Mouse (Mus musculus) thymus, adult 2 months (tissue): ENCODE results near the gene Lyst. TPM values are rescaled to one million over a fixed set of nuclear protein-coding genes. Genes with fewer than 3 reads are reported as not detected.
"Not testable (repeated sequence)": the region's sequence is repeated elsewhere in the genome, so short reads cannot be mapped to it uniquely, and the experiment has no call there.

Experiments used
- DNase-seq: peaks from one replicate; pipeline ENCODE4 v3.0.0; 2021
- H3K27ac ChIP-seq: fragments of 200-500 bp; 2 replicates; pipeline ENCODE4 v1.5.1; 2012; ENCODE audit warnings: low read length, control low read depth; ENCODE audit not compliant: control insufficient read depth, insufficient read depth
- H3K27me3 ChIP-seq: fragments of 200-500 bp; 2 replicates; pipeline ENCODE4 v1.6.1; 2012; ENCODE audit warnings: mild to moderate bottlenecking, low read length, moderate library complexity, mixed read lengths; ENCODE audit not compliant: control insufficient read depth, insufficient read depth
- H3K36me3 ChIP-seq: fragments of 200-500 bp; 2 replicates; pipeline ENCODE4 v1.6.1; 2012; ENCODE audit warnings: mild to moderate bottlenecking, low read length, moderate library complexity; ENCODE audit not compliant: control insufficient read depth, insufficient read depth
- H3K4me1 ChIP-seq: fragments of 200-500 bp; replicated peaks from 2 replicates; pipeline ENCODE4 v1.6.1; 2012; ENCODE audit warnings: low read length; ENCODE audit not compliant: control insufficient read depth, insufficient read depth
- H3K4me3 ChIP-seq: fragments of 200-500 bp; 2 replicates; pipeline ENCODE4 v1.5.1; 2012; ENCODE audit warnings: mild to moderate bottlenecking, low read length, control low read depth, moderate library complexity; ENCODE audit not compliant: control insufficient read depth, insufficient read depth
- CTCF ChIP-seq: fragments of 200-500 bp; IDR thresholded peaks from 2 replicates; pipeline ENCODE4 v1.5.1; 2012; ENCODE audit warnings: mild to moderate bottlenecking, control low read depth, low read length, moderate library complexity, borderline replicate concordance; ENCODE audit not compliant: control insufficient read depth, poor library complexity, insufficient read depth; ENCODE audit errors: extremely low read depth
- POLR2A ChIP-seq: fragments of 200-500 bp; IDR thresholded peaks from 2 replicates; pipeline ENCODE4 v1.6.1; 2012; ENCODE audit warnings: mild to moderate bottlenecking, low read length, control low read depth, moderate library complexity; ENCODE audit not compliant: control insufficient read depth, poor library complexity, insufficient read depth; ENCODE audit errors: extremely low read depth
- WGBS: fragments of 180-500 bp; shearing (Covaris S2); methylation state at CpG from one replicate; pipeline ENCODE4 v1.1.7; 2018; 5-methylcytosine and 5-hydroxymethylcytosine counted together
- polyA plus RNA-seq: library from polyadenylated mRNA; depleted of rRNA; stranded (reverse); fragments of >200 nt; gene quantifications from 2 replicates; pipeline ENCODE4 v1.2.3, GENCODE M21; 2012

The Lyst gene
- polyA plus RNA-seq, 1 experiment: 31.1 TPM

DNA sequence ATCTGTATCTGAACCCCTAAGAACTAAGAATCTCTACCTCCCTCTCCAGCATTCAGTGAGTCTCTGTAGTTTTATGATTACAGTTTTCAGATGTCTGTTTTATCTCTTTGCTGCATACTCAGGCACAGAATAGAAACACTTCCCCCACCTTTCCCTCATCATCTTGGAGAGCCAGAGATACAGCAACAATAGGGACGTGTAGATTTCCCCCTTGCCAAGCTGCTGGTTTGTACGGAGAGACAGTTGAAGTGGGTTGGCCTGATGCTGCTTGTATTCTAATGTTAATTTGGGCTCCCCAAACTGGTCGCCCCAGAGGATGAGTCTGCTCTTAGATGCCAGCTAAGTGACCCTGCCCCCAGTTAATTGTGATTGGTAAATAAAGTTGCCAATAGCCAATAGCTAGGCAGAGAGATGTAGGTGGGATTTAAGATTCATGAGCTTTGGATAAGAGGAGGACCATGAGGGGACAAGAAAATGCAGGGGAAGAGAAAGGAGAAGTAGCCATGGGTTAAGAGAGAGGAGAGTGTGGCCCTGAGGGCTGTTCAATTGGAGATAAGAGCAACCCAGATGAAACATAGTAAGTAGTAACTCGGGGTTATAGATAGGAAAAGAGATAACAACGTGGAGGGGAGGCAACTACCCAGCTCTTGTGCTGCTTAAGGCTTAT lies 205.1 kb downstream of the Lyst start:
- no peaks in the 10 kb centered on the region for H3K36me3 ChIP-seq
- no peaks in the 10 kb centered on the region for H3K27me3 ChIP-seq
- TF ChIP-seq CTCF (no peak), POLR2A (no peak)
- no peaks in the 10 kb centered on the region for H3K4me1 ChIP-seq
- 41% methylated on average over 5 of the region's 5 CpGs for WGBS
- DNase-seq: no peak
- H3K4me3 ChIP-seq: no peak overlapping the region
- H3K27ac ChIP-seq: no peak overlapping the region

DNA sequence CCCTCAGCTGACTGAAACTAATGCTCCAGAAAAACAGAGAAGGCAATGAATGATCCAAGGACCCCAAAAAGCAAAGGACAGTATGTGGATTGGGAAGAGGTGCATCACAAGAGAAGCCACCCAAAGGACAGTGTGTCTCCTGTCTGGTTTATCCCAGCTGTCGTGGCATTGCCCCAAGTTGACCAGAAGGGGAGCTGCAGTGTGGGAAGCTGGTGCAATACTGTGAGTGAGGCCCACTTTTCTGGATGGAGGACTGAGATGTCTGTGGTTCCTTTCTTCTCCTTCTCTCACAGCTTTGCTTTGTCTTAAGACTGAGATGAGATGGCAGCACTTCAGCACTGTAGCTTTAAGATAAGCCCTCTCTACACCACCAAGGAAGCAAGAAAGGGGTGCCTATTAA lies 205.9 kb downstream of the Lyst start:
- H3K4me3 ChIP-seq: no peak overlapping the region
- no peaks in the 10 kb centered on the region for H3K27me3 ChIP-seq
- H3K36me3 ChIP-seq: no peaks in the 10 kb centered on the region
- DNase-seq: no peak
- TF ChIP-seq CTCF (no peak), POLR2A (no peak)
- no peaks in the 10 kb centered on the region for H3K4me1 ChIP-seq
- 94% methylated on average over 1 of the region's 1 CpGs for WGBS
- H3K27ac ChIP-seq: no peak overlapping the region

DNA sequence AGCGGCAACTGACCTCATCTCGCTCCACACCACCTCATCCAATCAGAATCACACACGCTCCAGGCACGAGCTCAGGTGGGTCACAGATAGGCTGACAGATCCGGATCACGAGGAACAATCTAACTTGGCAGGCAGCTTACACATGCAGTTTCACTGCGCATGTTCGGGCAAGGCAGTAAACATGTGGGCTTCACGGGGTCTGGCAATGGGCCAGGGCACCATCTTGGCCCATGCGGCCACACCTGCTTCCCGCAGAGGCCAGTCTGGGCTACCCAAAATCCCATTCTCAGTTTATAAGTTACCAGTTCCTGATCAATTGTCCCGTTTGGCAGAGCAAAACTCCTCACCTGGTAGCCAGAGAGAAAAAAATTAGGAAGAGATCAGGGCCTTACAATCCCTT lies 207.6 kb downstream of the Lyst start:
- H3K4me3 ChIP-seq, H3K36me3 ChIP-seq, H3K27me3 ChIP-seq, DNase-seq, H3K4me1 ChIP-seq, H3K27ac ChIP-seq: not testable (repeated sequence)
- 92% methylated on average over 12 of the region's 12 CpGs for WGBS

DNA sequence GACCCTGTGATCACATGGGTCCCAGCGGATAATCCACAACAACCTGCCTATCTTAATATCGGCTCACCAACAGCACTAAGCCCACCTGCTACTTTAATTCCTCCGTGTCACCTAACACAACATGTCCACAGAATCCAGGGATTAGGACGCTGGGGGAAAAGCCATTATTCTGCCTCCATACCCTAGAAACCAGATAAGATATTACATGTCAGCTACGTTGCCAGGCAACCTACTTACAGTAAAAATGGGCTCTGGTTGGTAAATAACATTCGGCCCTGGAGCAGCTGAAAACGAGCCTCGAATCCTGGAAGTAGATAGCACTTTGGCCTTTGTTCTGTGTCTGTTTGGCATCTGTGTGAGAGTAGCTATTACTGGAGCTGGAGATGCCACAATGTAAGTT lies 208.6 kb downstream of the Lyst start:
- WGBS: 95% methylated on average over 8 of the region's 8 CpGs
- H3K27me3 ChIP-seq: no peaks in the 10 kb centered on the region
- no peak overlapping the region for H3K27ac ChIP-seq
- no peaks in the 10 kb centered on the region for H3K36me3 ChIP-seq
- H3K4me3 ChIP-seq: no peak overlapping the region
- no peak for DNase-seq
- no peak for TF ChIP-seq POLR2A
- TF ChIP-seq CTCF: no peak
- H3K4me1 ChIP-seq: no peaks in the 10 kb centered on the region

DNA sequence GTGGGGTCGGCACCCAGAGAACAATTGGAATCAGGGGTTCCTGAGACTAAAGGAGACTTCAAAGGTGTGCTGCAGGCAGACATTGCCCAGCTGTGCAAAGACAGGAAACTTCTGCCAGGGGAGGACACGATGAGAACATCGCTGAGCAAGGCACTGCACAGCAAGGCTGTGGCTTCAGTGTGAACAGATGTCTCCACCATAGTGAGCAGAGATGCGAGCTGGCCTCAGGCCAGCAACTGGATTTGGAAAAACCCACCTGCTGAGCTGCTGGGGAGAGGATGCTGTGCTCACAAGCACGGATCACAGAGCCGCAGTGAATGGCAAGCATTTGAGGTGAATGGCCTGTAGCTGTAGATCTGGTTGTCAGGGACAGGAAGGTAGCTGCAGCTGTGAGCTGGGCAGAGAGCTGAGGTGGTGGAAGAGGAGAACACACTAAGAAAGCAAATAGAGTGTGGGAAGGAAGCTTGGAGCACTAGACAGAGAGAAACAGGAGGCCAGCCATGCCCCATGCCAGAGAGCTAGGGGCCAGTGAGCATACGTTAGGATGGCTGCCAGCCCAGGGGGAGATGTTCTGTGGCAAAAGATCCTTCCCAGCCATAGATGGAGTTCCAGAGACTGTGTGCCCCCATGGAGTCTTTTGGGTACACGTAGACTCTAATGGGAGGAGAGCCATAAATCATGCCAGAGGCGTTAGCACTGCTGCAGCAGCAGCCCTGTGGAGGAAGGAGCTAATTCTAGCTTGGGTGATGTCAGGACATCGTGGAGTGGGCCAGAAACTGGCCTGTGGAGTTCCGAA lies 218.3 kb downstream of the Lyst start:
- H3K27me3 ChIP-seq: no peaks in the 10 kb centered on the region
- H3K4me1 ChIP-seq: peaks cover 12% of the 10 kb centered on the region
- no peak for TF ChIP-seq POLR2A
- TF ChIP-seq CTCF: no peak
- H3K4me3 ChIP-seq: no peak overlapping the region
- H3K36me3 ChIP-seq: no peaks in the 10 kb centered on the region
- peak; percentile 27 for DNase-seq
- no peak overlapping the region; the same call in 1 of the 2 replicates for H3K27ac ChIP-seq
- WGBS: 20% methylated on average over 11 of the region's 11 CpGs

DNA sequence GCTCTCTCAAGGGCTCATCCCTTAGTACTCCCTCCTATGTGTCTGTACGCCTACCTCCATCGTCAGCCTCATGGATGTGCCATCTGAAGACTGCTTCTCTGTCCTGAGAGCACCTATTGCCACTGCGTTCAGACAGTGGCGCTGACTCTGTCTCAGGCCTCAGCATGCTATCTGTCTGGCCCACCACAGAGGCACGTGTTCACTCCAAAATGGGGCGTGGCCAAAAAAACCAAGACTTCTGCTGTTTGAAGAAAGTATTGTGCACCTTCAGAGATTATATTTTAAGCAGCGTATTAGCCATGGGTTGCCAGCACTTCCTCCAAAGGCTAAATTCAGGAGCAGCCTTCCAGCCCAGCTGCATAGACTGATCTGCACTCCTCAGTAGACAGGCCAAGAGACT lies 220.7 kb downstream of the Lyst start:
- no peaks in the 10 kb centered on the region for H3K36me3 ChIP-seq
- 75% methylated on average over 7 of the region's 7 CpGs for WGBS
- TF ChIP-seq CTCF (no peak), POLR2A (no peak)
- no peak overlapping the region for H3K27ac ChIP-seq
- no peak for DNase-seq
- H3K4me3 ChIP-seq: no peak overlapping the region
- no peaks in the 10 kb centered on the region for H3K27me3 ChIP-seq
- peaks cover 12% of the 10 kb centered on the region for H3K4me1 ChIP-seq
